Mouse (Mus musculus) T-helper 17 cell (primary cell): ENCODE data around the gene Man2b1.

ENCODE experiments used
- in situ Hi-C, 2 experiments: fragments of 300-600 bp; cut with MboI, MseI; formaldehyde crosslinking; loops; 1 replicate in 1 of 2; 2 replicates in 1 of 2; pipeline ENCODE4 v1.15.1; 2025; ENCODE audit warnings: high pct_unique_total_duplicates in 2 of 2

The Man2b1 gene

DNA sequence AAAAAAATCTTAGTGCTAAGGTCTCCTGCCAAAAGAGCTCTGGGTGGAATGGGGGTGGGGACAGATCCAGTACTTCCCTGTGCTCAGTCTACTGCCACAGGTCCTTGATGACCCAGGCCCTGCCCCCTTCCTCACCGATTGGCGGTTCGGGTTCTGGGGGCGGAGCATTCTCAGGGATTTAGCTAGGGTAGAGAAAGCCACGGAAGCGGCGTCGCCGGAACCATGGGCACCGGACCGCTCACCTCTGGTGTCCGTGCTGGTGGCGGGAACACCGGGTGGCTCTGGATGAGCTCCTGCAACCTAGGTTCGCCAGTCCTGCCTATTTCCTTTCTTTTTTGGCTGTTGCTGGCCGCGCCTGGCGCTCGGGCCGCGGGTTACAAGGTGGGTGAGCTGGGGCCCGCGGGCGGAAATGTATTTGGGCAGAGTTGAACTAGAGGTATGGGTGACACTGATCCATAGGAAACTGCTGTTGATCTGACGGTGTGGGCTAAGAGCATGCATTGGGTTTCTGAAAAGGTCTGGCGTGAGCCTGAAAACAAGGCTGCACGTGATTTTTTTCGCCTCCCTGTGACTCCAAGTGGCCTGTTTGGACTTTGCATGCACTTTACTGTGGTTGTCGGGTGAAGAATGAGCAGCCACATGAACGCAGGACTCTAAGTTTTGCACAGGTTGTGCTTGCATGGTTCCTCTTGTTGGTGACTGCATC lies at the start of gene Man2b1:
Gene Man2b1 (plus strand): TSS at position 163 of the 706 bp plus-strand sequence.
- in situ Hi-C loops = loop anchor here in 1 of 2 experiments (25.0 kb wide), 1 partner anchor 454 kb away; no protein-coding TSS in a partner anchor

DNA sequence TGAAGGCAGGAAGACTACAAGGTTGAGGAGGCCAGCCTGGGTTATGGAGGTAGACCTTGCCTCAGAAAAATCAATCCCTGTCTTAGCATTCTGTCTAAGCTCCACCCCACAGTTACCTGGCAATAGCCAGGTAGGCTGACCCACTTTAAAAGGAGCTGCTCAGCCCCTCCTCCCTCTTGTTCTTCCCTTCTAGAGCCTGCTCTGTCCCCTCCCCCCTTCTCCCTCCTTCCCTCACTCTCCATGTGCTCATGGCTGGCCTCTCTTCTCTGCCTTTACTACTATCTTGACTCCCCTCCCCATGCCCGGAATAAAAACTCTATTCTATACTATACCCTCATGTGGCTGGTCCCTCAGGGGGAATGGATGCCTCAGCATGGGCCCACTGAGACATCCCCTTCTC lies 49.2 kb upstream of the Man2b1 start:
- in situ Hi-C loops = no loop called here

DNA sequence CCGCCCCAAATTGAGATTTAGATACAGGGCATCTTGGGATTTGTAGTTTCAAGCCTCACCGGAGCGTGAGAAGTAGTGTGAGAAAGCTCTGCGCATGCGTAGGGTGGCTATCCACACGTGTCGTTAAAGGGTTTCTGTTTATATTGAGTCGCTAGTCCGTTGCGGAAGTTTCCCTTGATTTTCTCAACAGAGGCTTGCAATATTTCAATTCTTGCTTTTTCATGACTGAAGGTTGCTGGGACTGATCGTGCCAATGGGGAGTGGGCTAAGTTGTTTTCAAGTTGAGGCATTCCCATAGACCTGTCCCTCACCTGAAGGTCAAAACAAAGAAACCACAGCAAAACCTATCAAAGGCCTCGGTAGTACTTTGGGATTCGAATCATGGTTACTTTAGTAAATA lies 48.3 kb upstream of the Man2b1 start:
- in situ Hi-C loops = no loop called here

DNA sequence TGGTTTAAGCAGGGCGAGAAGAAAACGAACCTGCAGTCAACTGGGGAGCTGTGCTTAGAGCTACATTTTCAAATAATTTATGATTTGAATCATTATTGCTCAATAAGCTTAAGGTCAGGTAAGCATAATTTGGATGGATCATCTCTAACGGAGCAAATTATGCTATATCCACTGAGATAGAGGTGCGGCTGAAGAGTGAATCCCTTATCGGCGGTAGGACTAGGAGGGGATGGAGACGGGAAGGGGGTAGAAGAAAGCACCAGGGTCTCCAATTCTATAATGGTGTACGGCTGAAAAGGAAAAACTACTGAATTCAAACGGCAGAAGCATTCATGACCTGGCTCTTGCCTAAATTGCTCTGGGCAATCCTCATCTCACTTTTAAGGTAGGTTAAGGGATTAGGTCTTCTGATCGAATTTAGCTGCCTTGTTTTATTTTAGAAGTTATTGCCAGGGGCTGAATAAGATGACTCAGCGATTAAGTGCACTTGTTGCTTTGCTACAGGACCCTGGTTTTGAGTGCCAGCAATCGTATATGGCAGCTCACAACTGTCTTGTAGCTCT lies 47.8 kb upstream of the Man2b1 start:
- in situ Hi-C loops = no loop called here

DNA sequence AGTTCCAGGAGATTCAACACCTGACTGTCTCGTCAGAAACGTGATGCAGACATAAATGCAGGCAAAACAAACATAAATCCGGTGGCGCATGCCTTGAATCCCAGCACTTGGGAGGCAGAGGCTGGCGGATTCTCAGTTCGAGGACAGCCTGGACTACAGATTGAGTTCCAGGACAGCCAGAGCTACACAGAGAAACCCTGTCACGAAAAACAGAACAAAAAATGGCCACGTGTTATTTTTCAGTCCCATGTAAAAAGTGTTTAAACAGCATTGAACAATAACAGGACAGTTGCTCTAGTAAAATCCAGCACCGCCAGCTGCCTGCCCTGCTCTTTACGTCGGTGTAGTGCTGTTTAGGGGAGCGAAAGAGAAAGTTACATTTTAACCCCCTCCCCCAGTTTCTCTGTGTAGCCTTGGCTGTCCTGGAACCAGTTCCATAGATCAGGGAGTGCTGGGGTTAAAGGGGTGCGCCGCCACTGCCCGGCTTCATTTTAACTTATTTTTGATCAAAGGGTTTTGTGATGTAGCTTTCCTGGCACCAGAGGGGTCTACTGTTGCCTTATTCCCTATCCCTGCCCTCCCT lies 47.3 kb upstream of the Man2b1 start:
- in situ Hi-C loops = no loop called here

DNA sequence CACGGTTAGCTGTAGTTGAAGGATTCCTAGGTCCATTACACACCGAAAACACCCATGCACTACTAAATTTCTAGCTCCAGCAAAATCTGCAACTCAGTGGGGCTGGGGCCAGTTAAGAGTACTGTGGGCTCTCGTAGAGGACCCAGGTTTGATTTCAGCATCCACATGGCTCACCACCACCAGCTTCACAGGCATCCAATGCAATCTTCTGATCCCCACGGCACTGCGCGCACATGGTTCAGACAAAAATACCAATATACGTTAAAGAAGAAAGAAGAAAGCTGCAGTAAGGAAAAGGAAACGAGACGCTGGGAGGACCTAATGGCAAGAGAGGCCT lies 46.7 kb upstream of the Man2b1 start:
- in situ Hi-C loops = no loop called here

DNA sequence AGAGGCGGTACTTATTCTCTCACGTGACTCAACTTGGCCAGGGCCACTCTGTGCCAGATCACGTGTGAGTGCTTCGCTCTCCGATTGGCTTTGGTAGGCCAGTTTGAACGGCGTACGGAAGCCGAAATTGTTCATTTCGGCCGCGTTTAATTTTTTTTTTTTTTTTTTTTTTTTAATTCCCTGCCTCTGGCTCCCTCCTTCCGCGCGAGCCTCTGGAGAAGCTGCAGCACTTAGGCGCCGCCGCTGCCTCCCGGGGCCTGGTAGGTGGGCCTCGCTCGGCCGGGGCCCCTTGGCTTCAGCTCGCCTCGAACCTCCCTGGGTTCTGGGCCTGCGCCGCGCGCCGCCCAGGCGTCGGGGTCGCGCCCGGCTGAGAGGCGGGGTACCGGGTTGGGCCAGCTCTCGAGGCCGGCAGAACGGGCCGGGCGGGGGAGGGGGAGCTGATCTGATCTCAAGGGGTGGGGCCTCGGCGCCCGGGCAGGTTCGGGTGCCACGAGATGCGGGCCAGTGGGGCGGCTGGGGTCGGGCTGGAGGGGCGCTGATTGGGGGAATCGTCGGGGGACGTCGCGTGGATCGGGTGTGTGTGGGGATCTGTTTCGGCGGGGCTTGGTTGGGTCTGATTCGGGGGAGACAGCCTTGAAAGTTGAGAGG lies 46.2 kb upstream of the Man2b1 start, which contains the start of gene Tnpo2:
Gene Tnpo2 (plus strand): TSS at position 198 of the 648 bp plus-strand sequence.
- in situ Hi-C loops = no loop called here

DNA sequence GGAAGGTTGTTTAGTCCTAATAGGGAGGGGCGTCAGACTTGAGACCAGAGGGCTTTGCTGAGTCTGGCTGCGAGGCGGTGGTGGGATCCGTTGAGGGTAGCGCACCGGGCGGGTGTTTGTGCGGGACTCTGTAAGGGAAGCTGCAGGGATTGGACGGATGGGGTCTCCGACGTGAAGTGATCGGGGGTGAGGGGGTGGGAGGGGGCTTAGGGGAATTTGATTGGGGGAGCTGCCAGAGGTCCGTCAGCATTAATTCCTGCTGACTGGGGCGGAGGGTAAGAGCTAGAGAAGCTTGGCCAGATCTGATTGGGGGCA lies 45.7 kb upstream of the Man2b1 start:
- in situ Hi-C loops = no loop called here

DNA sequence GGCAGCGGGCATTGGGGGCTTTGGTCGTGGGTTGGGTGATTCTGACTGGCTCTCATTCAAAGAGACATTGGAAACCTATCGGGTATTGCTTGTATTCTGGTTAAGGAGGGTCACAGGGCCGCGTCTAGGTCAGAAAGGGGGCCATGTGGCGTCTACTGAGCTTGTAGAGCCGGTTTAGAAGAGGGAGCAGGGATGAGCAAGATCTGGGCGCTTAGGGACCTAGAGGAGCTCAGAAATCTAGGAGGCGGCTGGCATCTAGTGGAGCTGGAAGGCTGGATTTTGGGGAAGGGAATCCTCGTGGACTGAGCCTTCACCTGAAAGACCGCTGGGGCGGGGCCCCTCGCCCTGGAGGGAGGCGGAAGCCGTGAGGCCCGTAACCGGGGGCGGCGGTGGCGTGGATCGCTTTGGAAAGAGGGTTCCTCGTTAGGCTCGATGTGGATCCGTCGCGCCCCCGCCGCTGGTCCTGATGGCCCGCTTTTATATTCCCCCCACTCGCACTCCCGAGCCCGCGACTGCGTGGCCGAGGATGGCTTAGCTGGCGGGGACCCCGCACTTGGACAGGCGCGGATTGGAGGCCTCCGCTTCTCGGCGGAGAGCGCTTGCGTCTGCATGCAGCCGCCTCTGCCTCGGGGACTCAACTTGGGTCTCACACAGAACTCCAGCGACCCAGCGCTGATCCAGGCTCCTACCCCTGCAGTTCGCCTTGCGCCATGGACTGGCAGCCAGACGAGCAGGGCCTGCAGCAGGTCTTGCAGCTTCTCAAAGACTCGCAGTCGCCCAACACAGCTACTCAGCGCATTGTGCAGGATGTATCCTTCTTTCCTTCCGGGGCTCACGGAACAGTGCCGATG lies 45.2 kb upstream of the Man2b1 start:
- in situ Hi-C loops = no loop called here

DNA sequence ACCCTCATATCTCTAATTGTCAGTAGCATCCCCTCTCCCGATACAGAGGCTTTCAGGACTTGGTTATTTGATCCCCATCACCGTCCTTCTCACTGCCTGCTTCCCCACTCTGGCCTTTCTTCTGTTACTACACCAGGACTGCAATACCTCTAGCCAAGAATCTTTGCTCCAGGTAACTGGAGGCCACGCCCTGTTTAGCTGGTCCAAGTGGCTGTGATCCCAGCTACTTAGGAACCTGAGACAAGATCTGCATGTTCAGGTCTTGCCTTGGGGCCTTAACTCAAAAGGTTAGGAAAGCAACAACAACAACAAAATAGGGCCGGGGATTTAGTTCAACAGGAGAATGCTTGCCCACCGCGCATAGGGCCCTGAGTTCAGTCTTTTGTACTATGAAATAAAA lies 39.5 kb upstream of the Man2b1 start:
- in situ Hi-C loops = no loop called here

DNA sequence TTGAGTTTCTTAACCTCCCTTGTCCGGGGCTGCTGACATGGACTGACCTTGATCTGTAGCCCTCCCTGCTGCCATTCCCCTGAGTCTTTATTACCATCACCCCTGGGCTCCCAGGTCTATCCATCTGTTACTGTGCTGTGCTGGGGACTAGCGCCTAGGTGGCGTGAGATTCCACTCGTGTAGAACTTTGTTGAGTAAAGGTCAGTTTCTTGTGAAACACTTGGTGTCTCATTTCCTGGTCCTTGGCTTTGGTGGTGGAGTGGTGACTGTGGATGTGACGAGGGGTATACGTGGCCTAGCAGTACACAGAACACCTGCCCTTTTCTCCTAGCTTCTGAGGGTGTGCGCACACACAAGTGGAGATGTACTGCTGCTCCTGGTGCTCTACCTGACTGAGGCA lies 25.7 kb upstream of the Man2b1 start:
- in situ Hi-C loops = loop anchor here in 1 of 2 experiments (25.0 kb wide), 2 partner anchors 820 to 1370 kb away; partner anchors contain the start of genes D8Ertd738e, Pkn1 and Zswim4

DNA sequence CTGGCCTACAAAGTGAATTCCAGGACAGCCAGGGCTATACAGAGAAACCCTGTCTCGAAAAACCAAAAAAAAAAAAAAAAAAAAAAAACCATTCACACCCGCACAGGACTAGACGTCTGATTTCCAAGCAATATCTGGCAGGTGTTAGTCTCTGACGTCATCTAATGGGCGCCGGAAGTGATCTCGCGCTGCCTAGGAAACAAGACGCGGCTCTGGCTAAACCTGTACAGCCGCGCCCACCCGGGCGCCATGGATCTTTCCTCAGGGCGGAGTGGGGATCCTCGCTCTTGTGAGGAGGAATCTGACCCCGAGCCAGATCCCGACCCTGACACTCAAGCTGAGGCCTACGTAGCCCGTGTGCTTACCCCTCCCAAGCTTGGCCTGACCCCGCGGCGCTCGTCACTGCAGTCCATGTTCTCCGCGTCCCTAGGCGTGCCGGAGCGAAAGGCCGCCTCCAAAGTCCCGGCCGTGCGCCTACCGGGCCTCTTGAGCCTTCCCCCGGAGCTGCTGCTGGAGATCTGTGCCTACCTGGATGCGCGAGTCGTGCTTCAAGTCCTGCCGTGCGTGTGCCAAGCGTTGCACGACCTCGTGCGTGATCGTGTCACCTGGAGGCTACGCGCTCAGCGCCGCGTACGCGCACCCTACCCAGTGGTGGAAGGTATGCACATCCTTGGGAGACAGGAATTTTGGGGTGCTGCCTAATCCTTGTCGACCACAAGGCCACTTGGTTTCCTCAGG lies 23.0 kb upstream of the Man2b1 start, which contains the start of gene Fbxw9:
Gene Fbxw9 (plus strand): TSS at position 177 of the 738 bp plus-strand sequence.
- in situ Hi-C loops = loop anchor here in 1 of 2 experiments (25.0 kb wide), 2 partner anchors 823 to 1373 kb away; partner anchors contain the start of genes D8Ertd738e, Pkn1 and Zswim4

DNA sequence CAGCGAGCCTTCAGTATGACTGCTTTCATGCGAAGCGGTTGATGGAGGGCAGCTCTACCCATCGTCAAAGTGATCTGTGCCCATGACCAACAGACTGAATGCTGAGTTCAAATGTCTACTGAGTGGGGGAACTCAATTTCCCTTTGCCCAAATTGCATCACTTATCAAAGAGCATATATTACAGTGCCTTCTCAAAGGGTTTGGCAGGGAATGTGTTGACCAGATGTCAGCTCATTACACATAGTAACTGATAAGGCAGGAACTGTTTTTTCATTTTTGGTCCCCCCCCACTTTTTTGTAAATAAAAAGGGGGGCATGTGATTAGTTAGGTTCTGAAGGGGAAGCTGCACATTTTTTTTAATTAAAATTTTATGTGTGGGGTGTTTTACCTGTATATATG lies 20.5 kb upstream of the Man2b1 start:
- in situ Hi-C loops = loop anchor here in 1 of 2 experiments (25.0 kb wide), 2 partner anchors 825 to 1375 kb away; partner anchors contain the start of genes D8Ertd738e, Pkn1 and Zswim4

DNA sequence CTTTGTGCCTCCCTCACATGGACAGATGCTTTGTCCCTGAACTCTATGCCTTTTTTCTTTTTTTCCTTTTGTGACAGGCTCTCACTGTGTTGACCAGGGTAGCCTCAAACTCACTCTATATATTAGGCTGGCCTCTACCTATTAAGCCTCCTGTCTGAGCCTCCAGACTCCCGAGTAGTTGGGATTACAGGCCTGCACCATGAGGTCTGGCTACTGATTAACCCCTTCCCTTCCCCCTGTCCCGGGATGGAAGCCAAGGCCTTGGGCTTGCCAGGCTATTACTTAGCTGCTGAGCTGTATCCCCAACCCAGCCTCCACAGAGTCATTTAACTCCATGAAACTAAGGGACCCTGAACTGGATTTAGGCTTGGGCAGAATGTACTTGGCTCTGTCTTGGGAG lies 17.9 kb upstream of the Man2b1 start:
- in situ Hi-C loops = loop anchor here in 1 of 2 experiments (25.0 kb wide), 2 partner anchors 828 to 1378 kb away; partner anchors contain the start of genes D8Ertd738e, Pkn1 and Zswim4

DNA sequence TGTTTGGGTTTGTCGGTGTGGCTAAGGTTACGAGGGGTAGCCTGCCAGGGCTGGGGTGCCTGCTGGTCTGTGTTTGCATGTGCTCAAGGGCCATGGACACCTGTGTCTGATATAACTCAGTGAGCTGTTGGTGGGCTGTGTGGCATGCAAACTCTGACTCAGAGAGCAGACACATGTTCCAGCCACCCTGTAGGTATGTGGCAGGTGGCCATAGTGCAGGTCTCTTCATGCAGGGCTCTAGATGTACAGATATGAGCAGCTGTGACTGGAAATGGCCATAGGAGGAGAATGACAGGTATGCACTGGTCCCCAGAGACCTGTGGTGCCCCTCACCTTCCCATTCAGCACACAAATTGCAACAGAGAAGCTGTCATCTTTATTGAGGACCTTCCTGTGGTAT lies 15.9 kb upstream of the Man2b1 start:
- in situ Hi-C loops = loop anchor here in 1 of 2 experiments (25.0 kb wide), 2 partner anchors 830 to 1380 kb away; partner anchors contain the start of genes D8Ertd738e, Pkn1 and Zswim4

DNA sequence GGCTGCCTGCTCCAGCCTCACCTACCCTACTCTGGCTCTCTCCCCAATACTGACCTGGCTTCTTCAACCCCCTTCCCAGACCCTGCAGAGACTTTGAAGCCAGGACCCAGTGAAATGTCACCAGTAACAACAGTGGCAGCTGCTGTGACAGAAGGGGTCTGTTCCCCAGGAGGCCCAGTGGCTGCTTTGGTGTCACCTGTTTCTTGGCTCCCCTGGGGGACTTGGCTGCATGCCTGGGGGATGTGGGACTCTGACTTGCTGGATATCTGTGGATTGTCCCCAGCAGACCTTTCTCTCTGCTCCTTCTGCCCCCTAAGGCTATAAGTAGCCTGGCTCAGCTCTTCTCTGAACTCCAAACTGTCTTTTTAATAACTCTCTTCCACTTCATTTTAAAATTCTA lies 15.1 kb upstream of the Man2b1 start, which contains the start of gene Gm5741:
Gene Gm5741 (minus strand): TSS at position 1 of the 400 bp plus-strand sequence.
- in situ Hi-C loops = loop anchor here in 1 of 2 experiments (25.0 kb wide), 2 partner anchors 831 to 1381 kb away; partner anchors contain the start of genes D8Ertd738e, Pkn1 and Zswim4

DNA sequence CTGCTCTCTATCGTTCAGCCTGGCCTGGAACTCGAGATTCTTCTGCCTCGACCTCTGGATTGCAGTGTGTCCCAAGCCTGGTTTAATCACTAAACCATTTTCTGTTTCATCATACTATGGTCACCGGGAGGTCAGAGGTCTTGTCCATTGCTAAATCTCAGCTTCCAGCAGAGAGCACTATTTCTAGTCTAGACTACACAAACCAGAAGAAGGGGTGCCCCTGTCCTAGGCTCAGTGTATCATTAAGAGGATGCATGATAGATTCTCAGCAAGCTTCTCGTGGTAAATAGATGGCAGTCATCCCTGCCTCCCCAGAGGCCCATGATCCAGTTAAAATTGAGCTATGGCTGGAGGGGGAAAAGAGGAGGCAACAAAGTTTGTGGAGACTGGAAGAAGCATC lies 12.0 kb upstream of the Man2b1 start:
- in situ Hi-C loops = loop anchor here in 1 of 2 experiments (25.0 kb wide), 2 partner anchors 834 to 1384 kb away; partner anchors contain the start of genes D8Ertd738e, Pkn1 and Zswim4

DNA sequence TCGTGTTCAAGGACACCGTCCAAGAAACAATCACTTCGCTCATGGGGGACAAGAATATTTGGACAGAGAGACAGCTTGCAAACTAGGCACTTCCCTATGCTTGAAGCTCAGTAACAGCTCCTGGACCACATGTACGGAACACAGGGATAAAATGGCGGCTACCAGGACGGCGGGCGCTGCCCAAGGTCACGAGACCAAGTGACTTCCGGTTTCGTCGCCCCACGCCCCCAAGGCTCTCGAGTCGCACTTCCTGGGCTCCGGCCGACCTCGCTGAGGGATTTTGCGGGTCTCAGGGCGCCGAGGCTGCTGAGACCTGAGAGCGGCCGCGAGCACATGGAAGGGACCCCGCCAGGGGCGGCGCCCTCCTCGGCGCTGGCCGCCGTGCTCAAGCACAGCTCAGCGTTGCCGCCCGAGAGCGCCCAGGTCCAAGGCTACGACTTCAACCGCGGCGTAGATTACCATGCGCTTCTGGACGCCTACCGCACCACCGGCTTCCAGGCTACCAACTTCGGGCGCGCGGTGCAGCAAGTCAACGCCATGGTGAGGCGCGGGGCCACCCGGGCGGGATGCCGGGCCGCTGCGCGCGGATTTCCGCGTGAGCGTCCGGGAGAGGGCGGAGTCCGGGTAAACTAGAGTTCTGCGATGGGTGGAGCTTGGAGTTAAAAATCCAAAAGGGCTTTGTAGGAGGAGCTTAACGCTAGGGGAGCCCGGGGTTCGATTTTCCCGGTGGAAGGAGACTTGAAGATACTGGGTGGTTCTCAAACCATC lies 11.4 kb upstream of the Man2b1 start, which contains the start of gene Dhps:
Gene Dhps (plus strand): TSS at position 244 of the 768 bp plus-strand sequence.
- in situ Hi-C loops = loop anchor here in 1 of 2 experiments (25.0 kb wide), 2 partner anchors 834 to 1384 kb away; partner anchors contain the start of genes D8Ertd738e, Pkn1 and Zswim4
